Mouse (Mus musculus) monocyte, adult 5-6 weeks (primary cell): ENCODE data around the gene Tarbp2. TPM values are rescaled to one million over a fixed set of nuclear protein-coding genes. Genes with fewer than 3 reads are reported as not detected.

Experiments used
- ATAC-seq: fragments of 153-309, 156-312 bp; replicated peaks from 2 replicates; pipeline ENCODE4 v1.8.0; 2017; ENCODE audit warnings: mild to moderate bottlenecking; ENCODE audit not compliant: low TSS enrichment, insufficient number of reproducible peaks, severe bottlenecking, poor library complexity, low FRiP score
- total RNA-seq: library from RNA; stranded (forward); fragments of 200-1000, 200-491, 200-594 nt; gene quantifications from 3 replicates; pipeline ENCODE4 v1.2.3, GENCODE M21; 2017

Gene Tarbp2
- total RNA-seq, 1 experiment from 2014 or later: 20.8 TPM

DNA sequence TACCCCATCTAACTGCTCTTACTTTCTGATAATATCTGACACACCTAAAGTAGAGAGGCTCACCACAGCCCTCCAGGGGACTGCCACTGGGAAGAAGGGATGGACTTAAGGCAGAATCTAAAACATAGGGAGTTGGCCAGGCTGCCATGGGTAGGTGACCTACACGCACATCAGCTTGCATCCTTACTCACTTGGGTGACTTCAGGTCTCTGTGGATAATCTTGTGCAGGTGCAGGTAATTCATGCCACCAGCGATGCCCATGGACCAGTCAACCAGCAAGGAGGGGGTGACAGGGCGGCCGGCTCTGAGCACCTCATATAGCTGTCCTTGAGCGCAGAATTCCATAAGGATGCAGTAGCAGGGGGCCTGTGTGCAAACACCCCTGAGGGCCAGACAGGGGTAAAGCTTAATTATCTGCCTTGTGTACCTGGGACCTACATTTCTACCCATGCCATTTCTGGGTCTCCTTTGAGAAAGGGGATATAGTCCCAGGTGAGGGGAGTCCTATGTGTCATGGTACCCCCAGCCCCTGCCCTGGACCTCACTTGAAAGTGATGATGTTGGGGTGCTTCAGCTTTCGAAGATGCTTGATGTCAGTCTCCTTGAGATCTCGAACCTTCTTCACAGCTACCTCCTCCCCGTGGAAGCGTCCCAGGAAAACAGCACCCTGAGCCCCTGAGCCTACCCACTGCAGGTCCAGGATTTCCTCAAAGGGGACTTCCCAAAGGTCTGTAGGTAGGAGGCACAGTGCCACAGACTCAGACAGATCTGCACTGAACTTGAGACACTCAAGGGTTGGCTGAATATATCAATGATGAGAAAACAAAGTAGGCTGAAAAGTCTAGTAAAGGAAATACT lies 13.8 kb upstream of the Tarbp2 start:
- ATAC-seq: no peak

DNA sequence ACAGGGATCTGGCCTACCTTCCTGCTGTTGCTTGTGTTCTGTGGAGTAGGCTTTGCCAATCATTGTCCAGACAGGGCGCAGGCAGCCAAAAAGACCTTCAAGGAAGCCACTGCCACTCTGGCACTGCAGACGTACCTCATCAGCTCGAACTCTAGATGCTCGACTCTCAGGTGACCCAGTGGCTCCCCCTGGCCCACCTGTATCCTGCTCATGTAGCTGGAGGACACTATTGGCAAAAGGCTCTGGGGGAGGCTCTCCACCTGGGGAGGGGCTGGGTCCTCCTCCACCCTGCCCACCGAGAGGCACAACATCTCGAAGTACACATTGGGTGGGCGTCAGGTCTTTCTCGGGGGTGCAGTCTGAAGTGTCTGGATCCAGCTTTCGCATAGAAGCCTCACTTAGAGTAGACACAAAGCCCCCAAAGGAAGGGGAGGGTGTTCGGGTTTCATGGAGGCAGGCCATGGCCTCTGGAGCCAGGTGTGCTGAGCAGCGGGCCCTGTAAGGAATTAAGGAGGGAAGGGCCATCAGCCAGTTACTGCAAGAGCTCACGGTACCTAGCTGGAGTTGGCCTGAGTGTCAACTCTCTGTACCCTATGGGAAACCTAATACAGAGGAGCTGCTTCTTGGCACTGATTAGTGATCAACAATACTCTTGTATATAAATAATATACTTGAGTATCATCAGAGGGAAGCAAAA lies 12.8 kb upstream of the Tarbp2 start:
- no peak for ATAC-seq

DNA sequence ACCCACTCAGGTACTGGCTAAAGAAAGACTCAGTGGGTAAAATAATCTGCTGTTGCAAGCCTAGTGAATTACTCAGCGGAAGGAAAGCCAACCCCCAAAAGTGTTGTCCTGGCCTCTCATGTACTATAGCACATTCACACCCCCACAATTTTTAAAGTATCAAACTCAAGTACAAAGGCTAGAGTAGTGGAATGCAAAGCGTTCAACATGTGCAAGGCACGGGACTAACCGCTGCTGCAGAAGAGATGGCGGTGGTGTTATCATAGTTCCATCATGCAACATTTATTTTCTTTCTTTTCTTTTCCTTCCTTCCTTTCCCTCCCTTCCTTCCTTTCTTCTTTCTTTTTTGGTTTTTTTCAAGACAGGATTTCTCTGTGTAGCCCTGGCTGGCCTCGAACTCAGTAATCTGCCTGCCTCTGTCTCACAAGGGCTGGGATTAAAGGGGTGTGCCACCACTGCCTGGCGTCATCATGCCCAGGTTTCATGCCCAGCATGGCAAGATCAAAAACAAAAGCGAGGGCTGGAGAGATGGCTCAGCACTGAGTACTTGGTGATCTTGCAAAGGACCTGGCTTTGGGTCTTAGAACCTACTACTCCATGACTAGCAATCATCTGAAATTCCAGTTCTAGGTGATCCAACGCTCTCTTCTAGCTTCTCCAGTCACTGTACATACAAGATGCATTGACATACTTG lies 12.1 kb upstream of the Tarbp2 start:
- ATAC-seq: no peak

DNA sequence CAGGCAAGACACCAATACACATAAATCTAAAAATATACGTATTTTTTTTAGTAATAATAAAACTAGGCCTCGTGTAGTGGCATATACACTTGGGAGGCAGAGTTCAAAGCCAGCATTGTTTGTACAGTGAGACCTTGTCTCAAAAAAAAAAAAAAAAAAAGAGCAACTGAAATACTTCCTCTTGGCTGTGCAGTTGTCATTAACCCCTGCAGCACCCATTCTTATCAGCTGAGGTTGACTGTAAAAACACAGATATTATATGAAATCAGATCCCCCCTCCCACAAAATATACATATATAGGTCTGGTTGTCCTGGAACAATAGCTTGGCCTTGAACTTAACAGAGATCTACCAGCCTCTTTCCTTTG lies 11.5 kb upstream of the Tarbp2 start:
- ATAC-seq: no peak

DNA sequence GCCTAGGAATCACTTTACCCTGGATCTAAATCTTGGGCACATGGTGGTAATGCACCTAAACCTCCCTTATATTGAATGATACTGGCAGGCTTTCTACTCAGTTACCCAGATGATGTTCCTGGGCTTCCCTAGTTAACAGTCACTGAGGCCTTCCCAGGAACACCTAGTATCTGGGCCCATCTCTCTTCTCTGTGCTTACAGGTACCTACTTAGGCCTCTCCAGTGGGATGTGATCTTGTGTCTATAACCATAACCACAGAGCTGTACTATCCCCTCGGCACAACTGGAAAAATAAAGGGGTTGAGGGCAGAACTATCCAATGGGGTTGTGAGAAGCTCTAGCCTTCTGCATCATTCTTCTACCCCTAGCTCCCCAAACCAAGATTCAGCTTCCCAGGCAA lies 11.1 kb upstream of the Tarbp2 start:
- no peak for ATAC-seq

DNA sequence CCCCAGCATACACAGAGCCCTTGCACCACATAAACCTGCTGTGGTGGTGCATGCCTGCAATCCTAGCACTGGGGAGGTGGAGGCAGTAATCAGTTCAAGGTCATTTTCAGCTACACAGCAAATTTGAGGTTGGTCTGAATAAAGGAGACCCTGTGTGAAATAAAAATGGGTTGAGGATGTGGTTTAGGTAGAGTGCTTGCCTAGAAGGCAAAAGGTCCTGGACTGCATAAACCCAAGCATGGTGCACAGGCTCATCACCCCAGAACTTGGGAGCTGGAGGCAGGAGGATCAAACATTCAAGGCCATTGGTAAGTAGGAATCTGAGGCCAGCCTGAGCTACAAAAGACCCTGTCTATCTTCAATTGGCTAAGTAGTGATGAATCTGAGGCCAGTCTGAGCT lies 10.4 kb upstream of the Tarbp2 start:
- ATAC-seq: no peak

DNA sequence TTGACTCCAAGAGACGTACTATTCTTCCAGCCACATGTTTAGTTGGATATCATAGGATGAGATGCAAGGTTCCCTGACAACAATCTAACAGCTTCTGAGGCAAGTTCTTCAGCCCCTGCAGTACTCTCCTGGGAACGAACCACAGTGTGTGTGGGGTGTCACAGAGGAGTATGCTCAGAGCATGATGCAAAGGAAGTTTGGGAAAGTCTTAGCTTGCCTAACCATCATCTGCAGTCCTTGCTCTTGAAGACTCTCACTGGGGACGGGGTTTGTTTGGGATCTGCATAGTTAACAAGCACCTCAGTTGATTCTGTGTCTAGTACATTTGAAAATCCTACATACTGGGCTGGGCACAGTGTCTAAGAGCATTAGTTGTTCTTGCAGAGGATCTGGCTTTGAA lies 9.7 kb upstream of the Tarbp2 start:
- ATAC-seq: no peak

DNA sequence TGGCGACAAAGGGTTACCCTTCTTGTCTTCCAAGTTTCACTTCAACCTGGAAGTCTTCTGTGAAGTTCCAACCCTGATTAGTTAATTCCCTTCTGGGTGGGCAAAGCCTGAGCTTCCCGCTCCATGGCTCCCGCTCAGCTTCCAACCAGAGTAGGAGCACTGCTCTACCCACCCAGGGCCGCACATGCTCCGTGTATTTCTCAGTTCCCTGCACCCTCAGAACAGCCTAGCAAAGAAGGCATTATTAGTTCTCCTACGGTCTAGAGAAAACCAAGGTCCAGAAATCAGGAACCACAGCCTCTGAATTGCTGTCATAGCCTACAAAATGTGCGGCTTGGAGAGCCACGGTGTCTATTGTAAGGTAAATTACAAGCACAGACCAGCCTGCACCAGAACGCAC lies 7.9 kb upstream of the Tarbp2 start:
- ATAC-seq: no peak

DNA sequence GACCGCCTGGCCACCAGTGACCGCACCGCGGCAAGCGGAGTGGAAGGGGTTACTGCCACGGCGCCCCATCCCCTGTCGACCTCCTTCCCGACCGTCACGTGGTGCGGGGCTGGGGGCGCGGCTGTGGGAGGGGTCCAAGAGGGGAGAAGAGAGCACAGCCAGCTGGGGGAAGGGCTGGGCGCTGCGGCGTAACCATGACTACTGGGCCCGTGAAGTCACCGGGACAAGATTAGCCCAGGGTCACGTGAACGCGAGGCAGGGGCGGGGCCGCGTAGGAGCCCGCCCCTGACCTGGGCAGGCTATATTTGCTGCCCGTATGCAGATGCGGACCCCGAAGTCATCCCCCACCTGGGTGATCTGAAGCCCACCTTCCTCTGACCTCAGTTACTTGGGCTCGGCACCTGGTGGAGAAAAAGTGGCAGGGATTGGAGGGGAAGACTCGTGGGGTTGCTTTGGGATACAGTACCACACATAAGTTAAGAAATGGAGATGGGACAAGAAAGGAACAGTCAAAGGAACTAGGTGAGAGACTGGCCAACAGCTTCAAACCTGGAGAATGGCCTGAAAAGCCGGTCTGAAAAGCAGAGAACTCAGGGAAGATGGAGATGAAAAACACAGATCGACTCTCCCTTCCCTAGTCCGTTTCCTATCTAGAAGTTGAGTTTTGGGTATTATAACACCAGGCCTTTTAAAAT lies 7.3 kb upstream of the Tarbp2 start:
- ATAC-seq: peak; percentile 78

DNA sequence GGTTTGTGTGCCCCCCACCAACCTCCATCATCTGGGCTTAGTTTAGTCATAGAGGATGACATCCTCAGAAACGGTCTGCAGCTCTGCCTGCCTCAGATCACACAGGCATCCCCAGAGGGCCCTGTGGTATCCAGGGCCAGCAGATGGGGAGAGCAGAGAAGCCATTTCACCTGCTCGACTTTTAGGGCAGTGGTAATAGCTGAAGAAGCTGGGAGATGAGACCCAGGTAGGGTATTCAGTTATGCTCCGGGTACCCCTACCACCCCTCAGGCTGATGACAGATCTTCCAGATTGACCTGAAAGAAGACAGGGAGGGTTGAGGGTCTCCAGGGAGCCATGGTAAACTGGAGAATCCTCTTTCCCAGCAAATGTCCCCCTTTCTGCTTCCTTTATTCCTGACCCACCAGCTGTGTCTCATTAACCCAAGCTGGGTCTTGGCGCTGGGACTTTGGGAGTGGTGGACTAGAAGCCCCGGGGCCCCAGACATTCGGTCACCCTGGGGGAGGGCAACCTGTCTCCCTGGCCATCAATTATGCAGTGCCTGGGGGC lies 6.6 kb upstream of the Tarbp2 start:
- no peak for ATAC-seq

DNA sequence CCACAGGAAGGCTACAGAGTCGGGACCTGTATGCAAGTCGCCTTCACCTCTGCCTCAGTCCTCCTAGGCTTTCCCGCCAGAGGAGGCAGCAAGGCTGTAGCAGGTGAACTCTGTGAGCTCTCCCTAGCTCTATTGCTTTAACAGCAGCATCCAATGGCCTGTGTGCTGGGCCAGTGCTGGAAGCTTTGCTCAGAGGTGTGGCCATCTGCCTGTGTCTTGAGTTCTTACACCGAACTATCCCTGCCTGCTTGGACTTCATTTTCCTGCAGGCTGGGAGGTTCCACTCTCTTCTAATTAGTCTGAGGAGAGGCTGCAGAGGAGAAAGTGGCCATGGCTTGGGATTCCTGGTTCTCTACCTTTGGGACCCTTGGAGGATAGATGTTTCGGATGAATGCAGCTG lies 6.0 kb upstream of the Tarbp2 start:
- ATAC-seq: no peak

DNA sequence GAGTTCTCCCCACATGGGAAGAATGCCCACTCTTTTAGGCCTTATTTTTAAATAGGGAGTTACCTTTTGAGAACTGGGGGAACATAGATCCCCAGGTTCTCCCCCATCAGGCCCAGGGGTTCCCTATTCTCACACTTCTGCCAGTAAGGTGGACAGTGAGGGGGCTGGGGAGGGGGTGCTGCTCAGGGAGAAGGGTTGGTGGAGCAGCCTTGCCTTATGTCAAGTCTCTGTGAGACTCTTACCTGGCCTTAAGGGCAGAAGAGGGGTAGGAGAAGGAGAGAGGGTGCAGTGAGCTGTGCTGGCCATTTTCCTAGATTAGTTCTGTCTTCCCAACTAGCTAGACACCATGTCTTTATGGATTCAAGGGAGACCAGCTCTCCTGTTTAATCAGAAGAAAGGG lies 5.5 kb upstream of the Tarbp2 start:
- ATAC-seq: no peak

DNA sequence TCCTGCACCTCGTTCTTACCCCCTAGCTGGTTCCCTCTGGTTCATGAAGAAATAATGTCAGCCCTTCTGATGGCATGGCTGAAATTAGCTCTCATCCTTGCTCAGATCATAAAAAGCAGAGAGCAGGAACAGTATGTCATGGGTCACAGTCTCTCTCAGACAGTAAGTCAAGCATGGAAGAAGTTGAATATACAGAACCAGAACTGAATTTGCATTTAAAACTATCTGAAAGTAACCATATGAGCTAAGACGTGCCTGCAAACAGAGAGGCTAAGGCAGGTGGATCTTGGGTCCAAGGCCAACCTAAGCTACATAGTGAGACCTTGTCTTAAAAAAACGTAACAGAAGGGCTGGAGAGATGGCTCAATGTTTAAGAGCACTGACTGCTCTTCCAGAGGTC lies 5.0 kb upstream of the Tarbp2 start:
- no peak for ATAC-seq

DNA sequence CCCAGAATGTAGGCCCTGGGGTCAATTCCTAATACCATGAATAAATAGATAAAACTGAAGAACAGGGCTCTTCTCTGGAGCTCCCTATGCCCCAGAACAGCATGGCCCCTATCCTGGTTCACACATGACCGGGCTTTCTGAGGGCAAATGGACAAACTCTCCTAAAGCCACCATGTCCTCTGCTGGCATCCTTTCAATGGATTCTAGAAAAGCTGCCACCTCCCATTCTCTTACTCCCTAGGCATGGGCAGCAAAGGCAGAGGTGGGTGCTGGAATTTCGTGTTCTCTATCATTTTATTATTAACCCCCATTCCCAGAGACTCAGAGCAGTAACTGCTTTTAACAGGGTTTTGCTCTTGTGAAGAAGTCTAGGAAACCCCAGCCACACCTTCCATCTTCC lies 2.7 kb upstream of the Tarbp2 start:
- ATAC-seq: no peak

DNA sequence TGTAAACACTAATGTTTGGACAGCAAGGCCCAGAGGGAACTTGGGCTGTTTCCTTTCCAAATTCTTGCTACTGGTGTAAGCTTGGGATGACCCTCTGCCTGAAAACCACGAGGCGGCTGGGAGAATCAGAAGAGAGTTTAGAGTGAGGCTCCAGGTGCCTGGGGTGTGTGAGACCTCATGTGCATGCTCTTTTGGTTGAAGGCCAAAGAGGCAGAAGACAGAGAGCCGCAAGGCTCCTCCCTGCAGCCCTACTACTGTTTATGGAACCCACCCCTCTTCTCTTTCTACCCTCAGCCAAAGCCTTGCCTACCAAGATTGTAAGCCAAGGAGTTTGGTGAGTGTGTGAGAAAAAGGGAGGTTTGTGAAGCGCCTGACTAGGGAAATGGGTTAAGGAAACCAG lies 2.2 kb upstream of the Tarbp2 start:
- ATAC-seq: no peak

DNA sequence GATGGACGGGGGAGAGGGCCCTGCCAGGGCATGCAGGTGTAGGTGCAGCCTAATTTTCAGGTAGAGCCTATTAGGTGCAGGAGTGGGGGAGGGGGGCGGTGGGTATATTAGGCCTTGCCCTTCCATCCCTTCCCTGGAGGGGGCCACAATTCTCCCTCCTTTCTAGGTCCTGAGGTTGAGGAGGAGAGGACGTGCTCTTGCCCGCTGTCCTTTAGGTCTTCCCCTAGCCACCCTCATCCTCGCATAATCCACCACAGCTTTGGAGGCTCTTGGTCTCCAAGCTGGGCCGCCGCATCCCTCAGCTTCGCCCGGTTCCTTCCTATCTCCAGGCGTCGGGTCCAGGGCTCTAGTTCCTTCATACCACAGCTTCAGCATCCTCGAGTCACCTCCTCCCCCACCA lies 1.7 kb upstream of the Tarbp2 start:
- no peak for ATAC-seq

DNA sequence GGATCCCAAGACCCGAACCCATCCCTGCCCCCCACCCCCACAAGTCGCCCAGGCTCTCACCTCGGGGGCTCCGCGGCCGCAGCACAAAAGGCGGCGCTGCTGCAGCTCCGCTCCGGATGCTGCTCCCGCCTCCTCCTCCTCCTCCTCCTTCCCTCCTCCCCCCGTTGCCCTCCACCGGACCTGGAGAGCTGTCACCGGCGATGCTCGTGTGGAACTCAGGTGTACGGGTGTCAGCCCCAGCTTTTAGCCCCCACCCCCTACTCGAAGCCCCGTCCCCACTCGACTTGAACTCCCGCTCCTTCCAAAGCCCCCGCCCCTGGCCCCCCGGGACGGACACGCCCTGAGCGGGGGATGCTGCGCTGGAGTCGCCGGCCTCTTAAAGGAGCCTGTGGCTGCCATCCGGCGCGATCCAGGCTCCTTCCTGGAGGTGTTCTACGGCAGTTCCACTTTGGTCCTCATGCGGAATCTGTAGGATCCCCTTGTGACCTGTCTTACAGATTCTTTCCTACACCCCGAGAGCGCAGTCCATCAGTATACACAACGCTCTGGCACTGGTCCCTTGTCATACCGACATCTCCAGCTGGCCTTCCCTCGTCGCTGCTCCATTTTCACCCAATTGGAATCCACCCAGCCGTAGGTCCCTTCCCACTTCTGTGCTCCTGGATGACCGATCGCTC lies 1.1 kb upstream of the Tarbp2 start, which contains the start of gene Map3k12:
TSS of gene Map3k12 (minus strand) at position 337 of the 677 bp plus-strand sequence.
- ATAC-seq: no peak

DNA sequence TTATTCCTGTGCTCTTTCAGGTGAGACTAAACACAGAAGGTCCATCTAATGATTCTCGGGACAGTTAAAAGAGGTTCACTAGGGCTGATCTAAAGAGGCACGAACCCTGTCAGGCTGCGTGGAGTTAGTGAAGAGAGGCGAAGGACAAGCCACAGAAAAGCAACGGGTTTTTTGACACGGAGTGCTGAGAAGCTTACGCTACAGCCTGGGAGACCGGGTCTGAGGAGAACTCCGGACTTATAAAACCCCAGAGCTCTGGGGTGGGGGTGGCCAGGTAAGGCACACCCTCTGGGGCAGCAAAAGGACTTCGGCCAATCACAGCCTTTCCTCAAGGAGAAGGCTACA lies 389 bp upstream of the Tarbp2 start:
- no peak for ATAC-seq

DNA sequence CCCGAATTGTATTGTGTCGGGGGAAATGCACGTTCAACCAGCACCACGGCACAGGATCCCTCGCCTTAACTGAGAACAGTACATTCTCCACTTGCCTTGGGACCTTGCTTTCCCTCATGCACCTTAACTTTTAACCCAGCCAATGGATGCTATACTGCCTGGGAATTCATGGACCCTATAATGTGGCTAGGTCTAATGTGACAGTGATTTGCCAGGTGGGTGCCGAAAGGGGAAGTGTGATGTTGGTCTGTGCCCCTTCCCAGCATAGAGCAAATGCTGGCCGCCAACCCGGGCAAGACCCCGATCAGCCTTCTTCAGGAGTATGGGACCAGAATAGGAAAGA lies 838 bp downstream of the Tarbp2 start:
- ATAC-seq: no peak
